Mouse (Mus musculus): ENCODE data around the gene G430095P16Rik.

Gene G430095P16Rik

GRCm38 (mm10) chr8:84702963-84703465 lies 19.8 kb upstream of the G430095P16Rik start:
- DNase-seq (ENCODE audit: low read depth, low spot score): no peak

- DNase-seq (ENCODE audit: low read depth, low spot score): no peak
Observed at GRCm38 (mm10) chr8:84703466-84704249, 19.1 kb upstream of the G430095P16Rik start.

- peak; percentile 82 for DNase-seq (ENCODE audit: low read depth, low spot score)
Observed at GRCm38 (mm10) chr8:84704356-84704755, 18.5 kb upstream of the G430095P16Rik start.

GRCm38 (mm10) chr8:84704867-84705831 lies 17.7 kb upstream of the G430095P16Rik start:
- DNase-seq (ENCODE audit: low read depth, low spot score): no peak

GRCm38 (mm10) chr8:84705960-84706359 lies 16.8 kb upstream of the G430095P16Rik start:
- DNase-seq (ENCODE audit: low read depth, low spot score): no peak

GRCm38 (mm10) chr8:84706610-84707266 lies 16.1 kb upstream of the G430095P16Rik start:
- no peak for DNase-seq (ENCODE audit: low read depth, low spot score)

GRCm38 (mm10) chr8:84707267-84707883 lies 15.4 kb upstream of the G430095P16Rik start:
- DNase-seq (ENCODE audit: low read depth, low spot score): no peak

GRCm38 (mm10) chr8:84708071-84708541 lies 14.7 kb upstream of the G430095P16Rik start:
- no peak for DNase-seq (ENCODE audit: low read depth, low spot score)

- peak; percentile 88 for DNase-seq (ENCODE audit: low read depth, low spot score)
Observed at GRCm38 (mm10) chr8:84708774-84709475, 13.9 kb upstream of the G430095P16Rik start.

- DNase-seq (ENCODE audit: low read depth, low spot score): no peak
Observed at GRCm38 (mm10) chr8:84709931-84710330, 12.9 kb upstream of the G430095P16Rik start.

GRCm38 (mm10) chr8:84711312-84711711 lies 11.5 kb upstream of the G430095P16Rik start:
- DNase-seq (ENCODE audit: low read depth, low spot score): no peak

GRCm38 (mm10) chr8:84711933-84712758 lies 10.7 kb upstream of the G430095P16Rik start:
- DNase-seq (ENCODE audit: low read depth, low spot score): no peak

- DNase-seq (ENCODE audit: low read depth, low spot score): no peak
Observed at GRCm38 (mm10) chr8:84712759-84713120, 10.1 kb upstream of the G430095P16Rik start.

- DNase-seq (ENCODE audit: low read depth, low spot score): no peak
Observed at GRCm38 (mm10) chr8:84713381-84713780, 9.4 kb upstream of the G430095P16Rik start.

GRCm38 (mm10) chr8:84714161-84714560 lies 8.6 kb upstream of the G430095P16Rik start:
- no peak for DNase-seq (ENCODE audit: low read depth, low spot score)

- no peak for DNase-seq (ENCODE audit: low read depth, low spot score)
Observed at GRCm38 (mm10) chr8:84715893-84716468, 6.8 kb upstream of the G430095P16Rik start.

GRCm38 (mm10) chr8:84716790-84717189 lies 6.0 kb upstream of the G430095P16Rik start:
- DNase-seq (ENCODE audit: low read depth, low spot score): no peak

GRCm38 (mm10) chr8:84718476-84718875 lies 4.3 kb upstream of the G430095P16Rik start:
- no peak for DNase-seq (ENCODE audit: low read depth, low spot score)
